Mouse (Mus musculus) intestine, postnatal 0 days (tissue): ENCODE measurements at regions not wholly inside any gene's neighbourhood (a gene's known extent, or its start where the extent isn't known, plus 50 kb on each side); places are given as distances from the start of the nearest gene placed in this dataset.

ENCODE experiments used
- ATAC-seq: fragments of 200-750 bp; cut with Nextera tagmentation; 2 replicates; pipeline ENCODE4 v1.8.0; 2017; ENCODE audit warnings: mild to moderate bottlenecking, moderate TSS enrichment, moderate library complexity
- H3K27ac ChIP-seq: fragments of 300-500 bp; sonication (generic); 2 replicates; pipeline ENCODE4 v1.5.1; 2014; ENCODE audit warnings: mild to moderate bottlenecking, low read depth, low read length, moderate library complexity
- H3K27me3 ChIP-seq: fragments of 300-500 bp; sonication (generic); replicated peaks from 2 replicates; pipeline ENCODE4 v1.6.1; 2014; ENCODE audit warnings: low read length, mixed read lengths; ENCODE audit not compliant: control insufficient read depth, insufficient read depth
- H3K36me3 ChIP-seq: fragments of 300-500 bp; sonication (generic); 2 replicates; pipeline ENCODE4 v1.6.1; 2014; ENCODE audit warnings: mild to moderate bottlenecking, moderate library complexity; ENCODE audit not compliant: control insufficient read depth, insufficient read depth
- H3K4me1 ChIP-seq: fragments of 300-500 bp; sonication (generic); replicated peaks from 2 replicates; pipeline ENCODE4 v1.6.1; 2014; ENCODE audit warnings: antibody characterized with exemption, low read length, mixed read lengths; ENCODE audit not compliant: control insufficient read depth, insufficient read depth
- H3K4me2 ChIP-seq: fragments of 300-500 bp; sonication (generic); replicated peaks from 2 replicates; pipeline ENCODE4 v1.6.1; 2014; ENCODE audit warnings: low read depth, mild to moderate bottlenecking, moderate library complexity
- H3K4me3 ChIP-seq: fragments of 300-500 bp; sonication (generic); 2 replicates; pipeline ENCODE4 v1.5.1; 2014; ENCODE audit warnings: low read depth, low read length
- H3K9ac ChIP-seq: fragments of 300-500 bp; sonication (generic); 2 replicates; pipeline ENCODE4 v1.6.1; 2014; ENCODE audit warnings: mild to moderate bottlenecking, low read depth, low read length
- H3K9me3 ChIP-seq: fragments of 300-500 bp; sonication (generic); 2 replicates; pipeline ENCODE4 v1.6.1; 2016; ENCODE audit warnings: mixed run types; ENCODE audit not compliant: control insufficient read depth
- CTCF ChIP-seq: sonication (generic); IDR thresholded peaks from 2 replicates; pipeline ENCODE4 v1.5.1; 2016; ENCODE audit warnings: low read depth, mild to moderate bottlenecking, control low read depth, antibody characterized with exemption, moderate library complexity
- WGBS: fragments of 180-500 bp; shearing (Covaris S2); extraction: QIAGEN DNeasy Blood & Tissue Kit; methylation state at CpG from one replicate; pipeline ENCODE4 v1.1.7; 2014; 5-methylcytosine and 5-hydroxymethylcytosine counted together

- 69% methylated on average over 8 of the region's 8 CpGs for WGBS
- ATAC-seq: no peak
- Histone ChIP-seq H3K27ac (no peak overlapping the region), H3K36me3 (no peaks in the 10 kb centered on the region), H3K27me3 (no peaks in the 10 kb centered on the region), H3K4me1 (no peaks in the 10 kb centered on the region), H3K9ac (no peak overlapping the region), H3K4me3 (no peak overlapping the region), H3K4me2 (no peak overlapping the region), H3K9me3 (no peaks in the 10 kb centered on the region)
- TF ChIP-seq CTCF: no peak
Observed at GRCm38 (mm10) chr19:30451543-30451920, 97.9 kb downstream of the Dkk1 start.

- Histone ChIP-seq H3K4me3 (no peak overlapping the region), H3K36me3 (no peaks in the 10 kb centered on the region), H3K27ac (no peak overlapping the region), H3K4me2 (no peak overlapping the region), H3K9ac (no peak overlapping the region), H3K9me3 (no peaks in the 10 kb centered on the region), H3K27me3 (no peaks in the 10 kb centered on the region), H3K4me1 (no peaks in the 10 kb centered on the region)
- no peak for ATAC-seq
- 88% methylated on average over 11 of the region's 11 CpGs for WGBS
- TF ChIP-seq CTCF: no peak
Observed at GRCm38 (mm10) chr19:30452671-30453070, 96.8 kb downstream of the Dkk1 start.

DNA sequence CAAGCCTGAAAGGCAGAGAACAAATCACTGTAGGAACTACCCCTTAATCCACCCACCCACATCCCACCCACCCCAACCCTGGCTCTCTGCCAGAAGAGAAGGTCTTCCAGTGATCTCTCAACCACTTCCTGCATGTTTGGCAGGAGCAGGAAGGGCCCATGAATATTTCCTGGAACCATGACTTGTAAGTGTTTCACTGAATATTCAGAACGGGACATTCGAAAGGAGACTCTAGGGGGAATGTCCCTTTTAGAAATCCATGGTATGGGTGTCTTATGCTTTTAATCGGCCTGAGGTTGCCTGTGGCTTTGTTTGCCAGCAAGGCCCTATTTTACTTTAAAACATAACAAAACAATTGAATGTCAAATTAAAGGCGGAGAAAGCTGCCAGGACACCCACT, 66.0 kb downstream of the Dkk1 start:
- H3K4me2 ChIP-seq: no peak overlapping the region
- WGBS: 61% methylated on average over 4 of the region's 4 CpGs
- TF ChIP-seq CTCF: no peak
- no peaks in the 10 kb centered on the region for H3K4me1 ChIP-seq
- no peak overlapping the region for H3K9ac ChIP-seq
- no peaks in the 10 kb centered on the region for H3K36me3 ChIP-seq
- no peaks in the 10 kb centered on the region for H3K9me3 ChIP-seq
- ATAC-seq: no peak
- H3K27me3 ChIP-seq: no peaks in the 10 kb centered on the region
- H3K27ac ChIP-seq: no peak overlapping the region
- no peak overlapping the region for H3K4me3 ChIP-seq

DNA sequence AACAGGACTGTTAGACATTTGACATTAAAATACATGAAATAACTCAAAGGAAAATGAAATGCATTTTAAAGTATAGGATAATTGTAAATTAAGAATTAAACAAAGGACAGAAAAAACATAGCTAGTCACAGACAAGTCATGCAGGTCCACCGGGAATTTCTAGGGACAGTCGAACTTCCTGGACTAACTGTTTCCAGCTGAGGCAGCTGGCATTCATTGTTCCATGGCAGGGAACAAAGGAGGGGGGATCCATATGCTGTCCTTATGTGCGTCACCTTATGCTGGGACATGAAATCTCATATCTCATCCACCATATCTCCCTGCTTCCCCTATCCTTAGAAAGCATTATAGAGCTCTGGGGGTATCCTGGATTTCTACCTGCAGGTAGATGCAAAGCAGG, 59.7 kb downstream of the Dkk1 start:
- no peak for ATAC-seq
- Histone ChIP-seq H3K9ac (no peak overlapping the region), H3K4me1 (no peaks in the 10 kb centered on the region), H3K27ac (no peak overlapping the region), H3K36me3 (no peaks in the 10 kb centered on the region), H3K27me3 (no peaks in the 10 kb centered on the region), H3K9me3 (no peaks in the 10 kb centered on the region), H3K4me3 (no peak overlapping the region), H3K4me2 (no peak overlapping the region)
- 67% methylated on average over 3 of the region's 3 CpGs for WGBS
- no peak for TF ChIP-seq CTCF

DNA sequence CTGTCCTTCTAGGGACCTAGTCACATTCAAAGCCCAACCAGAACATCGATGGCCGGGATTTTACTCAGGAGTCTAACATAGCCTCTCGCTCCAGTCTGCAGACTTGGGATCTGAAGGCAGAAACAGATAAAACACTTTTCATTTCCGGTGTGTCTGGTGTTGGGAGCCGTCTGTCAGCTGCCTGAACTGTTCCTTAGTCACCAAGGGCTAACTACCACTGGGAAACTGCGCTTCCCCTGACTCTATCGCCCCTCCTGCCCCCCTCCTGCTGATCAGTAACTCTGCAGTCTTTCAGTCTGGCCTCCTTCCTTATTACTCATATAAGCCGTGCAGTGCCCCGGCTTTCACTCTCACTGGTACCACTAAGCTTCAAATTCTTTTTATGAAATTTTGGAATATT, 58.5 kb downstream of the Dkk1 start:
- no peak for ATAC-seq
- Histone ChIP-seq H3K9me3 (no peaks in the 10 kb centered on the region), H3K36me3 (no peaks in the 10 kb centered on the region), H3K4me1 (no peaks in the 10 kb centered on the region), H3K9ac (no peak overlapping the region), H3K27me3 (no peaks in the 10 kb centered on the region), H3K4me2 (no peak overlapping the region), H3K27ac (no peak overlapping the region), H3K4me3 (no peak overlapping the region)
- no peak for TF ChIP-seq CTCF
- WGBS: 53% methylated on average over 9 of the region's 9 CpGs
